Mouse (Mus musculus): ENCODE measurements around the gene Mrpl42.

Gene Mrpl42

GRCm38 (mm10) chr10:95514656-95515292 lies 13.0 kb upstream of the Mrpl42 start, which contains the start of gene Ube2n:
Gene Ube2n, plus strand, starts transcription at chr10:95515145.
- WGBS: under 1% methylated on average over 81 of the region's 81 CpGs

GRCm38 (mm10) chr10:95513768-95514556 lies 12.2 kb upstream of the Mrpl42 start:
- WGBS: 28% methylated on average over 15 of the region's 15 CpGs

- 88% methylated on average over 8 of the region's 8 CpGs for WGBS
Measured at GRCm38 (mm10) chr10:95512635-95513034, 10.9 kb upstream of the Mrpl42 start.

GRCm38 (mm10) chr10:95509263-95509662 lies 7.5 kb upstream of the Mrpl42 start:
- WGBS: 82% methylated on average over 3 of the region's 3 CpGs

GRCm38 (mm10) chr10:95508793-95509192 lies 7.1 kb upstream of the Mrpl42 start:
- 49% methylated on average over 6 of the region's 6 CpGs for WGBS

- 81% methylated on average over 8 of the region's 8 CpGs for WGBS
Measured at GRCm38 (mm10) chr10:95508126-95508525, 6.4 kb upstream of the Mrpl42 start.

GRCm38 (mm10) chr10:95504341-95504740 lies 2.6 kb upstream of the Mrpl42 start:
- 29% methylated on average over 1 of the region's 1 CpGs for WGBS

GRCm38 (mm10) chr10:95503443-95504235 lies 1.9 kb upstream of the Mrpl42 start:
- WGBS: 88% methylated on average over 14 of the region's 14 CpGs

- WGBS: under 1% methylated on average over 7 of the region's 7 CpGs
Measured at GRCm38 (mm10) chr10:95501033-95501432, 707 bp downstream of the Mrpl42 start.

- WGBS: 89% methylated on average over 5 of the region's 5 CpGs
Measured at GRCm38 (mm10) chr10:95494268-95494667, 7.5 kb downstream of the Mrpl42 start.

- 51% methylated on average over 2 of the region's 2 CpGs for WGBS
Measured at GRCm38 (mm10) chr10:95489653-95490052, 12.1 kb downstream of the Mrpl42 start.

GRCm38 (mm10) chr10:95477516-95477915 lies 24.2 kb downstream of the Mrpl42 start:
- WGBS: 90% methylated on average over 11 of the region's 11 CpGs

- WGBS: 10% methylated on average over 10 of the region's 10 CpGs
Measured at GRCm38 (mm10) chr10:95475923-95476322, 25.8 kb downstream of the Mrpl42 start.

- 54% methylated on average over 11 of the region's 11 CpGs for WGBS
Measured at GRCm38 (mm10) chr10:95471889-95472547, 29.7 kb downstream of the Mrpl42 start.

- WGBS: 57% methylated on average over 3 of the region's 3 CpGs
Measured at GRCm38 (mm10) chr10:95471186-95471585, 30.6 kb downstream of the Mrpl42 start.

- 69% methylated on average over 4 of the region's 4 CpGs for WGBS
Measured at GRCm38 (mm10) chr10:95468894-95469293, 32.8 kb downstream of the Mrpl42 start.

- 58% methylated on average over 4 of the region's 4 CpGs for WGBS
Measured at GRCm38 (mm10) chr10:95465485-95465896, 36.2 kb downstream of the Mrpl42 start.

- 70% methylated on average over 6 of the region's 6 CpGs for WGBS
Measured at GRCm38 (mm10) chr10:95464527-95464926, 37.2 kb downstream of the Mrpl42 start.

GRCm38 (mm10) chr10:95462231-95462630 lies 39.5 kb downstream of the Mrpl42 start:
- WGBS: 75% methylated on average over 1 of the region's 1 CpGs

- WGBS: 66% methylated on average over 4 of the region's 4 CpGs
Measured at GRCm38 (mm10) chr10:95461053-95461553, 40.6 kb downstream of the Mrpl42 start.

- WGBS: 87% methylated on average over 9 of the region's 9 CpGs
Measured at GRCm38 (mm10) chr10:95458050-95458806, 43.5 kb downstream of the Mrpl42 start.

Data from cerebral cortex, adult 2 months (tissue).